ENCODE assay signal across 9 mouse cellular contexts in the genomic region with DNA sequence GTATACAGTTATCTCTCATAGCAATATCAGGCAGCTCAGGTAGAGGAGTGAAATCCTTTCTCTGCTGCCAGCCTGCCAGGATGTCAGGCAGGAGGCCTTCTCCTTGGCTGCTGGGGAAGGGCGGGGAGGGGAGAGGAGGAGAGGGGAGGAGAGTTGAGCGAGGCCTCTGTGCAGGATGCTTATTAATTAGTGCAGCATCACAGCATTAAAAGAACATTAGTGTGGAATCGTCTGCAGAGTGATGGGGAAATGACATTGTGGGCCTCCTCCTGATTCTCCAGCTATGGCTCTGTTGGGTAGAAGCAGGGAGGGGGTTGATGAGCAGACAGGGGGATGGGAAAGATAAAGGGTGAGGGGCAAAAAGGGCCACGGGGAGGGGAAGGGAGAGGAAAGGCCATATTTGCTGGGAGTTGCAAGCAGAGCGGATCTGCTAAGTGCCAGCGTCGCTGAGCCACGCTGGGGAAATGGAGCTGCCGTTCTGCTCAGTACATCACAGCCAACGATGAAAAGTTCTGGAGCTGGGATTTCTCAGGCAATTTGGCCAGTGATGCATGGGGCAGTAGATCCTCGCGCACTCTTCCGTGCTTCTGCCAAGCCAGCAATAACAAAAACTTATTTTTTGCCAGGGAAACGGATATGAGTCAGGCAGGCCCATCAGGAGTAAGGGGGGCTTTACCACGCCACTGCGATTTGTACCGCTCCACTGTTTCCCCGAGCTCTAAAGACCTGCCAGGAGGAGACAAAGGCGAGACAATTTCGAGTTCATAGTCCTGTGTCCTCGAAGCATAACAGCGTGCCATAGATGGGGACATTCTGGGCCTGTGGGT. TPM values are rescaled to one million over a fixed set of nuclear protein-coding genes. Genes with fewer than 3 reads are reported as not detected.
DNase-seq lines count a peak whose midpoint lies in the region; ATAC-seq and TF ChIP-seq lines count a peak whose summit lies in the region.
"Had no signal": no experiment of that assay in that cellular context is flagged by ENCODE, and none has a peak within 500 bp of the region (broad histone marks: within the 10 kb centered on the region; RNA-seq: fewer than 3 reads in every experiment).

No protein-coding gene starts in this region.

- peak overlapping the region; percentile 72 for H3K27ac ChIP-seq in forebrain, embryonic 10.5 days
- peak overlapping the region; percentile 57 for H3K27ac ChIP-seq in hindbrain, embryonic 16.5 days (ENCODE audit: low read depth, low read length)
- 0 out of 2 replicates have a peak overlapping the region, but pooled peaks have one; percentile 26 for H3K27ac ChIP-seq in midbrain, embryonic 12.5 days (replicated peaks)
- H3K27ac ChIP-seq: liver, embryonic 14.5 days had no signal

- H3K4me1 ChIP-seq in forebrain, embryonic 10.5 days, result peaks cover 51% of the 10 kb centered on the region
- peaks cover 11% of the 10 kb centered on the region for H3K4me1 ChIP-seq in hindbrain, embryonic 16.5 days (ENCODE audit: control insufficient read depth, insufficient read depth, low read depth, low read length)
- peaks cover 18% of the 10 kb centered on the region for H3K4me1 ChIP-seq in midbrain, embryonic 12.5 days

- in situ Hi-C loops in Patski (cut with MboI; ENCODE audit: low pct_unique_long_range_greater_than_20kb), result loop anchor here (5.0 kb wide), 1 partner anchor 37 kb away; no protein-coding TSS in a partner anchor

- POLR2A ChIA-PET in Patski (lab: Charles Lee), result interaction anchor here (0.5 to 3.3 kb wide), 12 partner anchors 9 to 152 kb away, joined by 3 to 34 read pairs (median 6); a partner anchor contains a TSS

- H3K9me3 ChIP-seq in forebrain, embryonic 10.5 days, result no peaks in the 10 kb centered on the region
- H3K9me3 ChIP-seq in hindbrain, embryonic 16.5 days (ENCODE audit: control insufficient read depth, low read length), result no peaks in the 10 kb centered on the region
- H3K9me3 ChIP-seq in midbrain, embryonic 12.5 days, result no peaks in the 10 kb centered on the region

- CTCF ChIA-PET in Patski (lab: Charles Lee), result interaction anchor here (0.7 to 8.5 kb wide), 5 partner anchors 11 to 318 kb away, joined by 3 to 97 read pairs (median 3); no protein-coding TSS in a partner anchor

- H3K36me3 ChIP-seq in forebrain, embryonic 10.5 days (replicated peaks), result no peaks in the 10 kb centered on the region
- no peaks in the 10 kb centered on the region for H3K36me3 ChIP-seq in hindbrain, embryonic 16.5 days (ENCODE audit: control insufficient read depth, insufficient read depth, low read length)
- no peaks in the 10 kb centered on the region for H3K36me3 ChIP-seq in midbrain, embryonic 12.5 days

- no peaks in the 10 kb centered on the region for H3K27me3 ChIP-seq in Patski
- H3K27me3 ChIP-seq in forebrain, embryonic 10.5 days (ENCODE audit: poor library complexity, severe bottlenecking), result peaks cover 90% of the 10 kb centered on the region
- peaks cover 11% of the 10 kb centered on the region for H3K27me3 ChIP-seq in hindbrain, embryonic 16.5 days (replicated peaks; ENCODE audit: control insufficient read depth, insufficient read depth, low read length)
- peaks cover 61% of the 10 kb centered on the region for H3K27me3 ChIP-seq in midbrain, embryonic 12.5 days

- H3K9ac ChIP-seq in hindbrain, embryonic 16.5 days (ENCODE audit: low read depth, low read length), result 0 out of 2 replicates have a peak overlapping the region, but pooled peaks have one; percentile 9
- peak overlapping the region; percentile 20 for H3K9ac ChIP-seq in midbrain, embryonic 12.5 days (replicated peaks)
- H3K9ac ChIP-seq: liver, embryonic 14.5 days had no signal

- 48% methylated on average over 22 of the region's 22 CpGs for WGBS in forebrain, embryonic 10.5 days
- 13% methylated on average over 22 of the region's 22 CpGs for WGBS in hindbrain, embryonic 16.5 days
- WGBS in midbrain, embryonic 12.5 days, result 30% methylated on average over 22 of the region's 22 CpGs

- no peak overlapping the region for H3K4me3 ChIP-seq in forebrain, embryonic 10.5 days
- H3K4me3 ChIP-seq in hindbrain, embryonic 16.5 days (ENCODE audit: low read length), result no peak overlapping the region
- H3K4me3 ChIP-seq in midbrain, embryonic 12.5 days, result no peak overlapping the region

- ATAC-seq in Patski, result peak; percentile 77
- ATAC-seq in hindbrain, embryonic 16.5 days, result peak; percentile 62
- ATAC-seq in midbrain, embryonic 12.5 days (ENCODE audit: low FRiP score, low read depth), result 0 out of 2 replicates have a peak, but pooled peaks have one; percentile 23

- DNase-seq in Patski (ENCODE audit: low read depth, low spot score), result no peak
- DNase-seq in forebrain, embryonic 10.5 days (ENCODE audit: extremely low spot score, low spot score), result no peak
- DNase-seq in ovary, postnatal 10 days (ENCODE audit: low spot score), result no peak
- DNase-seq in adipocyte (ENCODE audit: low spot score), result no peak
- no peak for DNase-seq in frontal cortex, postnatal 25 days (ENCODE audit: low spot score in 2 of 2)
- DNase-seq in gastrocnemius, adult 8-10 months (ENCODE audit: low spot score in 2 of 2), result no peak

- H3K4me2 ChIP-seq in hindbrain, embryonic 16.5 days (ENCODE audit: low read length), result peak overlapping the region; percentile 26
- peak overlapping the region; percentile 23 for H3K4me2 ChIP-seq in midbrain, embryonic 12.5 days (replicated peaks)

- no peak for TF ChIP-seq CTCF in Patski (IDR thresholded peaks at IDR 0.05)

RNA-seq across cellular contexts. Expression of a gene that starts 30.8 kb away (rescaled TPM):
- polyA plus RNA-seq in Patski (2021), result 100 TPM
- 53.9 and 54.1 TPM in 2 replicates for polyA plus RNA-seq in forebrain, embryonic 10.5 days (2016; fragmentation: Nextera tagmentation; extraction: Ambion mirVana)
- polyA plus RNA-seq in hindbrain, embryonic 16.5 days (2015; fragmentation: Nextera tagmentation; extraction: Ambion mirVana), result 26.7 and 27.8 TPM in 2 replicates
- 40.7 and 42.9 TPM in 2 replicates for polyA plus RNA-seq in midbrain, embryonic 12.5 days (2016; fragmentation: Nextera tagmentation; extraction: Ambion mirVana)
- 10 to 100 TPM; 10.9 to 13.7 (median 11.0) TPM for total RNA-seq in gastrocnemius, adult 8-10 months (2022)

Comparison
In these comparisons a context has a peak if more than half of its experiments do, and no peak if none do; other contexts are left out.
1. ATAC-seq: peak in every context shown above with its lines; median percentile 77 in Patski; 62 in hindbrain, embryonic 16.5 days; 23 in midbrain, embryonic 12.5 days.